Mouse (Mus musculus) stomach, embryonic 16.5 days (tissue): ENCODE data around the gene Sdc1. TPM values are rescaled to one million over a fixed set of nuclear protein-coding genes. Genes with fewer than 3 reads are reported as not detected.

ENCODE experiments used
- ATAC-seq: fragments of 200-750 bp; cut with Nextera tagmentation; 2 replicates; pipeline ENCODE4 v1.8.0; 2017; ENCODE audit warnings: moderate number of reproducible peaks, moderate TSS enrichment; ENCODE audit not compliant: insufficient read depth, low FRiP score
- H3K27ac ChIP-seq: fragments of 300-500 bp; sonication (generic); 2 replicates; pipeline ENCODE4 v1.5.1; 2014; ENCODE audit warnings: low read length
- H3K27me3 ChIP-seq: fragments of 300-500 bp; sonication (generic); 2 replicates; pipeline ENCODE4 v1.6.1; 2014; ENCODE audit warnings: low read length, control low read depth, mixed read lengths; ENCODE audit not compliant: control insufficient read depth, insufficient read depth
- H3K36me3 ChIP-seq: fragments of 300-500 bp; sonication (generic); 2 replicates; pipeline ENCODE4 v1.6.1; 2014; ENCODE audit warnings: low read length; ENCODE audit not compliant: control insufficient read depth, insufficient read depth
- H3K4me1 ChIP-seq: fragments of 300-500 bp; sonication (generic); 2 replicates; pipeline ENCODE4 v1.6.1; 2014; ENCODE audit warnings: low read length, control low read depth, mixed read lengths; ENCODE audit not compliant: control insufficient read depth, insufficient read depth
- H3K4me2 ChIP-seq: fragments of 300-500 bp; sonication (generic); 2 replicates; pipeline ENCODE4 v1.6.1; 2014; ENCODE audit warnings: low read depth, low read length, mixed read lengths
- H3K4me3 ChIP-seq: fragments of 300-500 bp; sonication (generic); replicated peaks from 2 replicates; pipeline ENCODE4 v1.5.1; 2014; ENCODE audit warnings: mild to moderate bottlenecking, low read length
- H3K9ac ChIP-seq: fragments of 300-500 bp; sonication (generic); 2 replicates; pipeline ENCODE4 v1.6.1; 2014; ENCODE audit warnings: low read length
- H3K9me3 ChIP-seq: fragments of 300-500 bp; sonication (generic); replicated peaks from 2 replicates; pipeline ENCODE4 v1.6.1; 2016; ENCODE audit warnings: low read length, control low read depth; ENCODE audit not compliant: control insufficient read depth
- WGBS: fragments of 180-500 bp; shearing (Covaris S2); extraction: QIAGEN DNeasy Blood & Tissue Kit; methylation state at CpG from one replicate; pipeline ENCODE4 v1.1.7; 2014; 5-methylcytosine and 5-hydroxymethylcytosine counted together
- polyA plus RNA-seq: library from polyadenylated mRNA; unstranded; fragments of >200 nt; fragmentation: Nextera tagmentation; extraction: Ambion mirVana; gene quantifications from 2 replicates; pipeline ENCODE4 v1.2.1, GENCODE M21; 2015

The Sdc1 gene
- polyA plus RNA-seq, 1 experiment from 2014 or later: 181 TPM

GRCm38 (mm10) chr12:8810966-8811365 lies 39.8 kb downstream of the Sdc1 start:
- H3K9me3 ChIP-seq: no peaks in the 10 kb centered on the region
- no peaks in the 10 kb centered on the region for H3K27me3 ChIP-seq
- ATAC-seq: peak; percentile 44; the same call in 1 of the 2 replicates
- no peaks in the 10 kb centered on the region for H3K36me3 ChIP-seq
- peak overlapping the region; percentile 80 for H3K27ac ChIP-seq
- no peak overlapping the region for H3K4me3 ChIP-seq
- no peak overlapping the region for H3K4me2 ChIP-seq
- H3K9ac ChIP-seq: 0 out of 2 replicates have a peak overlapping the region, but pooled peaks have one; percentile 1
- 43% methylated on average over 2 of the region's 2 CpGs for WGBS
- peaks cover 13% of the 10 kb centered on the region for H3K4me1 ChIP-seq

- ATAC-seq: peak; percentile 94
- 58% methylated on average over 6 of the region's 6 CpGs for WGBS
- no peak overlapping the region for H3K4me2 ChIP-seq
- H3K9ac ChIP-seq: 0 out of 2 replicates have a peak overlapping the region, but pooled peaks have one; percentile 1
- H3K4me1 ChIP-seq: peaks cover 13% of the 10 kb centered on the region
- H3K9me3 ChIP-seq: no peaks in the 10 kb centered on the region
- H3K36me3 ChIP-seq: no peaks in the 10 kb centered on the region
- H3K27ac ChIP-seq: peak overlapping the region; percentile 80
- no peaks in the 10 kb centered on the region for H3K27me3 ChIP-seq
- no peak overlapping the region for H3K4me3 ChIP-seq
These were observed 40.3 kb downstream of the Sdc1 start for GRCm38 (mm10) chr12:8811441-8811871.

GRCm38 (mm10) chr12:8811894-8812560 lies 40.9 kb downstream of the Sdc1 start:
- peaks cover 13% of the 10 kb centered on the region for H3K4me1 ChIP-seq
- no peaks in the 10 kb centered on the region for H3K27me3 ChIP-seq
- H3K9ac ChIP-seq: peak overlapping the region; percentile 3; the same call in 1 of the 2 replicates
- no peak overlapping the region for H3K4me2 ChIP-seq
- H3K27ac ChIP-seq: peak overlapping the region; percentile 80
- no peak overlapping the region for H3K4me3 ChIP-seq
- no peaks in the 10 kb centered on the region for H3K36me3 ChIP-seq
- WGBS: 70% methylated on average over 5 of the region's 5 CpGs
- ATAC-seq: no peak
- no peaks in the 10 kb centered on the region for H3K9me3 ChIP-seq

- H3K4me2 ChIP-seq: peak overlapping the region; percentile 29; the same call in 1 of the 2 replicates
- H3K27me3 ChIP-seq: no peaks in the 10 kb centered on the region
- peaks cover 19% of the 10 kb centered on the region; the same call in 1 of the 2 replicates for H3K4me1 ChIP-seq
- no peaks in the 10 kb centered on the region for H3K36me3 ChIP-seq
- H3K9ac ChIP-seq: peak overlapping the region; percentile 12; the same call in 1 of the 2 replicates
- WGBS: 21% methylated on average over 13 of the region's 13 CpGs
- no peaks in the 10 kb centered on the region for H3K9me3 ChIP-seq
- peak; percentile 90 for ATAC-seq
- peak overlapping the region; percentile 40 for H3K27ac ChIP-seq
- H3K4me3 ChIP-seq: no peak overlapping the region
These were observed 46.5 kb downstream of the Sdc1 start for GRCm38 (mm10) chr12:8817467-8818232.

GRCm38 (mm10) chr12:8818233-8818672 lies 47.1 kb downstream of the Sdc1 start:
- Histone ChIP-seq H3K9me3 (no peaks in the 10 kb centered on the region), H3K4me1 (peaks cover 19% of the 10 kb centered on the region; the same call in 1 of the 2 replicates), H3K36me3 (no peaks in the 10 kb centered on the region), H3K4me3 (no peak overlapping the region), H3K27me3 (no peaks in the 10 kb centered on the region), H3K27ac (no peak overlapping the region), H3K4me2 (peak overlapping the region; percentile 29; the same call in 1 of the 2 replicates), H3K9ac (peak overlapping the region; percentile 12; the same call in 1 of the 2 replicates)
- 19% methylated on average over 3 of the region's 3 CpGs for WGBS
- peak; percentile 42; the same call in 1 of the 2 replicates for ATAC-seq

GRCm38 (mm10) chr12:8824995-8825703 lies 54.0 kb downstream of the Sdc1 start:
- WGBS: 69% methylated on average over 7 of the region's 7 CpGs
- no peaks in the 10 kb centered on the region for H3K36me3 ChIP-seq
- H3K27ac ChIP-seq: no peak overlapping the region
- no peak overlapping the region for H3K9ac ChIP-seq
- no peak overlapping the region for H3K4me2 ChIP-seq
- ATAC-seq: no peak
- no peaks in the 10 kb centered on the region for H3K9me3 ChIP-seq
- H3K4me1 ChIP-seq: no peaks in the 10 kb centered on the region
- H3K4me3 ChIP-seq: no peak overlapping the region
- no peaks in the 10 kb centered on the region for H3K27me3 ChIP-seq

- no peaks in the 10 kb centered on the region for H3K9me3 ChIP-seq
- no peak for ATAC-seq
- H3K36me3 ChIP-seq: no peaks in the 10 kb centered on the region
- no peak overlapping the region for H3K9ac ChIP-seq
- no peak overlapping the region for H3K4me3 ChIP-seq
- H3K27me3 ChIP-seq: no peaks in the 10 kb centered on the region
- H3K4me2 ChIP-seq: no peak overlapping the region
- no peaks in the 10 kb centered on the region for H3K4me1 ChIP-seq
- no peak overlapping the region for H3K27ac ChIP-seq
- WGBS: 90% methylated on average over 9 of the region's 9 CpGs
These were observed 56.0 kb downstream of the Sdc1 start for GRCm38 (mm10) chr12:8827014-8827715.

- 48% methylated on average over 13 of the region's 13 CpGs for WGBS
- Histone ChIP-seq H3K27me3 (no peaks in the 10 kb centered on the region), H3K4me2 (no peak overlapping the region), H3K4me1 (no peaks in the 10 kb centered on the region), H3K9ac (no peak overlapping the region), H3K27ac (no peak overlapping the region), H3K36me3 (no peaks in the 10 kb centered on the region), H3K9me3 (no peaks in the 10 kb centered on the region), H3K4me3 (no peak overlapping the region)
- ATAC-seq: no peak
These were observed 58.0 kb downstream of the Sdc1 start for GRCm38 (mm10) chr12:8829032-8829660.
